Mouse (Mus musculus): ENCODE data around the gene Mfsd14a. TPM values are rescaled to one million over a fixed set of nuclear protein-coding genes. Genes with fewer than 3 reads are reported as not detected.

Mfsd14a gene
- polyA plus RNA-seq, 1 experiment from 2014 or later = 94.0 TPM

DNA sequence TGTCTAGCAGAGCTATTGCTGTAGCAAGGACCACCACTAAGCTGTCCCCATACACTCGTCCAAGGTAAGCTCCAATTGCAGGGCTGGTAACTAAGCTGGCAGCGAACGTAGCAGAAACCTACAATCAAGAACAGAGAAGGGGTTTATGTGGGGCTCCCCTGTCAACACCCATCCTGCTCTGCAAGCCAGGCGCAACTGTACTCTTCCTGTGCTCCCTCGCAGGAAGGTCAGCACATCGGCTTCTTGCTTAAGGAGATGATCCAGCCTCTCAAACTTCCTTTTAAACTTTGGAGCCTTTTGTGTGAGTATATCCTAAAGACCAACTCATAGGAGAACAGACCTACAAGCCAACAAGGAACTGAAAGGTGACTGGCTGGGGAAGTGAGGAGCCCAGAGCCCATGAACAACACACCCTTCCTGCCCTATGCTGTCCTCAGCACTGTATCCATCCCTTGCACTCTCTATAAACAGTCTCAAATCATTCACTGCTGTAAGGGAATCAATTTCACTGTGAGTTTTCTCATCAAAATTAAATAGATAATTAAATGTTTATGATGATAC lies 20.6 kb downstream of the Mfsd14a start:
- Histone ChIP-seq H3K4me3 (replicated peaks; ENCODE audit: low read depth, low read length) (no peak overlapping the region), H3K36me3 (ENCODE audit: insufficient read depth, low read length) (peaks cover 64% of the 10 kb centered on the region), H3K4me1 (replicated peaks; ENCODE audit: insufficient read depth, low read length) (no peaks in the 10 kb centered on the region), H3K9ac (ENCODE audit: low read depth, low read length) (no peak overlapping the region), H3K4me2 (ENCODE audit: low read length) (no peak overlapping the region), H3K9me3 (replicated peaks; ENCODE audit: low read length) (no peaks in the 10 kb centered on the region), H3K27me3 (ENCODE audit: insufficient read depth, low read length) (no peaks in the 10 kb centered on the region), H3K27ac (no peak overlapping the region)
- ATAC-seq (replicated peaks; ENCODE audit: low FRiP score, low read depth) (no peak), DNase-seq (ENCODE audit: low spot score) (no peak)
- WGBS = 86% methylated on average over 6 of the region's 6 CpGs
- no peak for TF ChIP-seq CTCF (IDR thresholded peaks at IDR 0.05; ENCODE audit: low read depth)

DNA sequence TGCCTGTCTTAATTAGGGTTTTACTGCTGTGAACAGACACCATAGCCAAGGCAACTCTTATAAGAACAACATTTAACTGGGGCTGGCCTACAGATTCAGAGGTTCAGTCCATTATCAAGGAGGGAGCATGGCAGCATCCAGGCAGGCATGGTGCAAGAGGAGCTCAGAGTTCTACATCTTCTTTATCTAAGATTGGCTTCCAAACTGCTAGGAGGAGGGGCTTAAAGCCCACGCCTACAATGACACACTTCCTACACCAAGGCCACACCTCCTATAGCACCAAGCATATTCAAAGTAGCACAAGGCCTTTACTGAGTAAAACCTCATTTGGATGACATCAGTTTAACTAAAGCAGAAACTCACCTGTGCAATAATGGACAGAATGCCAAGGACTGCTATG lies 22.5 kb downstream of the Mfsd14a start:
- Histone ChIP-seq H3K9me3 (replicated peaks; ENCODE audit: low read length) (no peaks in the 10 kb centered on the region), H3K27me3 (ENCODE audit: insufficient read depth, low read length) (no peaks in the 10 kb centered on the region), H3K4me3 (replicated peaks; ENCODE audit: low read depth, low read length) (no peak overlapping the region), H3K36me3 (ENCODE audit: insufficient read depth, low read length) (peaks cover 72% of the 10 kb centered on the region), H3K4me2 (ENCODE audit: low read length) (no peak overlapping the region), H3K4me1 (replicated peaks; ENCODE audit: insufficient read depth, low read length) (no peaks in the 10 kb centered on the region), H3K27ac (no peak overlapping the region), H3K9ac (ENCODE audit: low read depth, low read length) (no peak overlapping the region)
- no peak for ATAC-seq (replicated peaks; ENCODE audit: low FRiP score, low read depth)
- no peak for DNase-seq (ENCODE audit: low spot score)
- WGBS = 85% methylated on average over 1 of the region's 1 CpGs
- no peak for TF ChIP-seq CTCF (IDR thresholded peaks at IDR 0.05; ENCODE audit: low read depth)

DNA sequence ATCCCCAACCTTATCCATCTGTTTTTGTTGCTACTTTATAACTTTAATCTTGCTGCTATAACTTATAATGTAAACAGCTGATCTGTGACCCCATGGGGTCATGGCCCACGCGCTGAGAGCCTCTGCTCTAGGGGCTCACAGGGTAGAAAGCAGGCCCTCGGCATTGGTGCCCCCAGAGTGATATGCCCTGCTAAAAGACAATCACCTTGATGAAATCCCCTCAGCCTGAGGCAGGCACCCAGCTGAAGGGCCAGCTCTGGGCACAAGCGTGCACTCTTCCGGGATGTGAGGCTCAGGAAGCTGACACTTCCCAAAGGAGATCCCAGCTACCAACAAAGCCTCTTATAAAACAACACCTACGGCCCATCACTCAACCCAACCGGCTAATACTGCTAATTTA lies 23.9 kb downstream of the Mfsd14a start:
- H3K4me1 ChIP-seq (replicated peaks; ENCODE audit: insufficient read depth, low read length) = no peaks in the 10 kb centered on the region
- DNase-seq (ENCODE audit: low spot score) (no peak), ATAC-seq (replicated peaks; ENCODE audit: low FRiP score, low read depth) (no peak)
- no peak overlapping the region for H3K4me2 ChIP-seq (ENCODE audit: low read length)
- H3K4me3 ChIP-seq (replicated peaks; ENCODE audit: low read depth, low read length) = no peak overlapping the region
- no peak for TF ChIP-seq CTCF (IDR thresholded peaks at IDR 0.05; ENCODE audit: low read depth)
- H3K9me3 ChIP-seq (replicated peaks; ENCODE audit: low read length) = no peaks in the 10 kb centered on the region
- peaks cover 70% of the 10 kb centered on the region for H3K36me3 ChIP-seq (ENCODE audit: insufficient read depth, low read length)
- no peak overlapping the region for H3K9ac ChIP-seq (ENCODE audit: low read depth, low read length)
- no peaks in the 10 kb centered on the region for H3K27me3 ChIP-seq (ENCODE audit: insufficient read depth, low read length)
- 78% methylated on average over 7 of the region's 7 CpGs for WGBS
- no peak overlapping the region for H3K27ac ChIP-seq

DNA sequence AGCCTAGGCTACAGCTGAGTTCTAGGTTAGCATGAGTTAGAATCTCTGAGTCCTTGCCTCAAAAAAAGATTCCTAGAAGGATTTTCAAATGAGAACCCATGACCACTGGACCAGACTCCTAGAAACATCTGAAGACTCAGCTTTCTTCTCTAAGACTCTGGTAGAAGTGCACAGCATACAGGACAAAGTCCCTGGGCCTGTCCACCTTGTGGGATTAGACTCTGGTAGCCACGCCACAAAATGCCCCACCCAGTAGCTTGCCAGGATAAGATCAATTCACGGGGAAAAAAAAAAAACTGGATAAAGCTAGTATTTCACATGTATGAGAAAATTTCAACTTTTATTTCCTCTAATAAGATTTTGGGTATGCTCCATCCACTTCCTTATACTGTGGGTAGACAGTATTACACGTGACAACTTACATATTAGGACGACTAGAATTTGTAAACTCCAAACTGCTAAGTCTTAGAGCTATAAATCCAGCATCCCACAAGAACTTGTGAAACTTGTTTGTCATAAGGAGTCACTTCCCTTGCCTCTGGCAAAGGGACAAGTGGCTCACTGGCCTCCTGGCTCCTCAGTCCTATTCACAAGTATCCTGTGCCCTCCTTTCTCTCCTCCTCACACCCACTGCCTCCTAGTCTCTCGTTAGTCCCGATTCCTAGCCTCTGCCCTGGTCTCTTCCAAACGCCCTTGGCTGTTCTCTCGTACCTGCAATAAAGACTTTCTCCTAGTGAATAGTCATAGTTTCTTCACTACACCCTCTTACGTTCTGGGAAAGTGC lies 24.6 kb downstream of the Mfsd14a start:
- Histone ChIP-seq H3K4me2 (ENCODE audit: low read length) (no peak overlapping the region), H3K4me1 (replicated peaks; ENCODE audit: insufficient read depth, low read length) (no peaks in the 10 kb centered on the region), H3K9ac (ENCODE audit: low read depth, low read length) (no peak overlapping the region), H3K27ac (no peak overlapping the region), H3K27me3 (ENCODE audit: insufficient read depth, low read length) (no peaks in the 10 kb centered on the region), H3K4me3 (replicated peaks; ENCODE audit: low read depth, low read length) (no peak overlapping the region), H3K36me3 (ENCODE audit: insufficient read depth, low read length) (peaks cover 65% of the 10 kb centered on the region), H3K9me3 (replicated peaks; ENCODE audit: low read length) (no peaks in the 10 kb centered on the region)
- DNase-seq (ENCODE audit: low spot score) (no peak), ATAC-seq (replicated peaks; ENCODE audit: low FRiP score, low read depth) (no peak)
- TF ChIP-seq CTCF (IDR thresholded peaks at IDR 0.05; ENCODE audit: low read depth) = no peak
- WGBS = 86% methylated on average over 9 of the region's 9 CpGs

DNA sequence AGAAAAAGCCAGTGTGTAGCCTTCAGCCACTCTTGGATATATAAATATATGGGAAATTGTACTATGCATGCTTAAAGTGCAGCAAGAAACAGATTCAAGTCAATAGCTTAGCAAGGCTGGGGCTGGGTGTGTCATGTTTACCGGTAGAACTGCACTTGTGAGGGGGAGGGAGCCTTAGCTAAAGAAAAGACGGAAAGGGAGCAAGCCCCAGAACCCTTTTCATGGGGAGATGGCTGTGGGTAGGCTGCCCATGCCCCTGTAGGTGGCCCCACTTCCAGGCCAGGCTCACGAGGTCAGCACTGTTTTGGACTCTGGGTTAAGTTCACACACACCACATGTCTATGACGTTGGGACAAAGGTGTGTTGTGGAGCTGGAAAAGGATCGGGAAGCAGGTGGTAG lies 26.7 kb downstream of the Mfsd14a start:
- no peak for TF ChIP-seq CTCF (IDR thresholded peaks at IDR 0.05; ENCODE audit: low read depth)
- Histone ChIP-seq H3K4me1 (replicated peaks; ENCODE audit: insufficient read depth, low read length) (no peaks in the 10 kb centered on the region), H3K27me3 (ENCODE audit: insufficient read depth, low read length) (no peaks in the 10 kb centered on the region), H3K36me3 (ENCODE audit: insufficient read depth, low read length) (peaks cover 58% of the 10 kb centered on the region), H3K9ac (ENCODE audit: low read depth, low read length) (no peak overlapping the region), H3K9me3 (replicated peaks; ENCODE audit: low read length) (no peaks in the 10 kb centered on the region), H3K4me3 (replicated peaks; ENCODE audit: low read depth, low read length) (no peak overlapping the region), H3K27ac (no peak overlapping the region), H3K4me2 (ENCODE audit: low read length) (no peak overlapping the region)
- DNase-seq (ENCODE audit: low spot score) (no peak), ATAC-seq (replicated peaks; ENCODE audit: low FRiP score, low read depth) (no peak)
- WGBS = 62% methylated on average over 5 of the region's 5 CpGs

DNA sequence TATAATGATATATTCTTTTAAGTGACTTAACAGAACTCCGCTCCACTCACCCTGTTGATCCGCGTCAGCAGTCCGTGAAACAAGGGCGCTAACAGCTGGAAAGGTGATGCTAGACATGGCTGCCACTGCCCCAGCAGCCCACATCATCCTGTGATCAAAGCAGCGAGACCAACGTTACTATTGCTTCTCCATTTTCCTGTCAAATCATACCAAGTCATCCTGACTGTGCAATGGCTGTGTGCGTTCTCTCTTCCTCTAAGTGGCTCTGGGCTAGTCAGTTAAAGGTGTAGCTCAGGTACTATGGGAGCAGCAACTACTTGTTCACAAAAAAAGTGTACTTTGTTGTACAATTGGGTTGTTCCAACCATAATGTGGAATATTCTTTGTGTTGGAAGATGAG lies 27.6 kb downstream of the Mfsd14a start:
- Histone ChIP-seq H3K4me2 (ENCODE audit: low read length) (no peak overlapping the region), H3K4me3 (replicated peaks; ENCODE audit: low read depth, low read length) (no peak overlapping the region), H3K9me3 (replicated peaks; ENCODE audit: low read length) (no peaks in the 10 kb centered on the region), H3K27ac (no peak overlapping the region), H3K36me3 (ENCODE audit: insufficient read depth, low read length) (peaks cover 61% of the 10 kb centered on the region), H3K9ac (ENCODE audit: low read depth, low read length) (no peak overlapping the region), H3K4me1 (replicated peaks; ENCODE audit: insufficient read depth, low read length) (no peaks in the 10 kb centered on the region), H3K27me3 (ENCODE audit: insufficient read depth, low read length) (no peaks in the 10 kb centered on the region)
- 88% methylated on average over 8 of the region's 8 CpGs for WGBS
- TF ChIP-seq CTCF (IDR thresholded peaks at IDR 0.05; ENCODE audit: low read depth) = no peak
- ATAC-seq (replicated peaks; ENCODE audit: low FRiP score, low read depth) = no peak
- DNase-seq (ENCODE audit: low spot score) = no peak

Data from kidney, postnatal 0 days (tissue).